Mouse (Mus musculus): ENCODE measurements at regions not wholly inside any gene's neighbourhood (a gene's known extent, or its start where the extent isn't known, plus 50 kb on each side); places are given as distances from the start of the nearest gene placed in this dataset.

DNA sequence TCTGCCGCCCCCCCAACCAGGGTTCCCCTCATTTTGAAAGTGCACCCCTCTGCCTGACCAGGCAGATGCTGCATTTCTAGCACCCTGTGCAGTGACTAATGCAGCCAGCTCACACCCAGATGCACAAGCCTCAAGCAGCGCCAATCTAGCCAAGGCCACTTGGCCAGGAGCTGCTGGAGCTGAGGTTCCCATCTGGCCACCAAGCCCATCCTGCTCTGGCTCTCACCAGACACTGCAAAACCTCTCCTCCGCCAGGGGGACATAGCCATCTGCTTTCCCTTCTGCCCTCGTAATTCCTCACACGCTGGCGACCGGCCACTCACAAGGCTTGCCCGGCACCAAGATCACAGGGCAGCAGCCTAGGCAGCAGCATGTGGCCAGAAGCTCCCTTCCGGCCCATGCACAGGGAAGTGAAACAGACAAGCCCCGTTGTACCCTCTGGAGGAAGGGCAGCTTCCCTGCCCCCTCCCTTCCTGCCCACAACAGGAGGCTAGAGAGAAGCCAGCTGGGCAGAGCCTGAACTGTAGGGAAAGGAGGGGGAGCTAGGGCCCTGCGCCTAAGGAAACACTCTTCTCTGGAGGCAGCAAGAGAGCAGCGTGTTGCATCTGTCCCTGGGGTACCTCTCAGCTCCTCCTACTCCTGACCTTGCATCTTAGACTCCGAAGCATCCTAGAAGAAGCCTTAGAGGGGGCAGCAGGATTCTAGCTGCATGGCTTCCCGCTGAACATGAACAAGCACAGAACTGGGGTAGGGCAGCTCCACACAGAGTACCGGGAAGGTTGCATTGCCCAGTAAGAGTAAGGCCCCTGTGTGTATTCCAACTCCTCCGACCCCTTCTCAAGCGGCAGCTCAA, 124.1 kb downstream of the Rybp start:
- no peaks in the 10 kb centered on the region for H3K27me3 ChIP-seq (ENCODE audit: control insufficient read depth, insufficient read depth, insufficient read length)
- no peak overlapping the region for H3K4me3 ChIP-seq (ENCODE audit: insufficient read depth, poor library complexity, severe bottlenecking)
- H3K79me2 ChIP-seq (ENCODE audit: control insufficient read depth, insufficient read depth): no peaks in the 10 kb centered on the region
- TF ChIP-seq MYOD1 (IDR thresholded peaks at IDR 0.05; ENCODE audit: control insufficient read depth, insufficient read length, low read depth) (peak; percentile 30), CTCF (IDR thresholded peaks at IDR 0.05; ENCODE audit: control insufficient read depth, insufficient read depth, insufficient read length) (peak; percentile 67), CEBPB (IDR thresholded peaks at IDR 0.05; ENCODE audit: low read depth) (no peak)
- H3ac ChIP-seq (ENCODE audit: control insufficient read depth, insufficient read length, low read depth): peak overlapping the region; percentile 2
- H3K79me3 ChIP-seq (ENCODE audit: low read depth): no peaks in the 10 kb centered on the region
- H3K36me3 ChIP-seq (ENCODE audit: control insufficient read depth, insufficient read depth): no peaks in the 10 kb centered on the region

DNA sequence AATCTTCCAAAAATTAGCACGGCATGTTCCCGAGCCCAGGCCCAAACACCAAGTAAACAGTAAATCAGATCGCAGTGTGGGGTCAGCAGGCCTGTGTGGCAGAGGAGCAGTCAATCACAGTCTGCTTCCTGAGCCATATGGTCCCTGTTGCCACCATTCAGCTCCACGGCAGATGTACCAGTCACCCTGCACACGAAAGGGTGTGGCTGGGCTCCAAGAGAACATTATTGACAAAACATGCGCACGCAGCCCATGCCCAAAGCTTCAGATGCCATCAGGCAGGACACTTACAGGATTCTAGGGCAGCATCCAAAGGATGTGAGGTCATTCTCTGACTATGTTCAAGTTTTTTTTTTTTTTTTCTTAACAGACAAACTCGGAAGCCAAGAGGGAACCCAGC, 126.6 kb downstream of the Rybp start:
- H3K27me3 ChIP-seq (ENCODE audit: control insufficient read depth, insufficient read depth, insufficient read length): no peaks in the 10 kb centered on the region
- no peak overlapping the region for H3ac ChIP-seq (ENCODE audit: control insufficient read depth, insufficient read length, low read depth)
- TF ChIP-seq MAX (IDR thresholded peaks at IDR 0.05): no peak
- no peak for TF ChIP-seq FOSL1 (IDR thresholded peaks at IDR 0.05; ENCODE audit: insufficient read depth, low read length, poor library complexity, severe bottlenecking)
- no peaks in the 10 kb centered on the region for H3K79me3 ChIP-seq (ENCODE audit: low read depth)
- H3K79me2 ChIP-seq (ENCODE audit: control insufficient read depth, insufficient read depth): no peaks in the 10 kb centered on the region
- no peak overlapping the region for H3K4me3 ChIP-seq (ENCODE audit: insufficient read depth, poor library complexity, severe bottlenecking)
- H3K36me3 ChIP-seq (ENCODE audit: control insufficient read depth, insufficient read depth): no peaks in the 10 kb centered on the region

DNA sequence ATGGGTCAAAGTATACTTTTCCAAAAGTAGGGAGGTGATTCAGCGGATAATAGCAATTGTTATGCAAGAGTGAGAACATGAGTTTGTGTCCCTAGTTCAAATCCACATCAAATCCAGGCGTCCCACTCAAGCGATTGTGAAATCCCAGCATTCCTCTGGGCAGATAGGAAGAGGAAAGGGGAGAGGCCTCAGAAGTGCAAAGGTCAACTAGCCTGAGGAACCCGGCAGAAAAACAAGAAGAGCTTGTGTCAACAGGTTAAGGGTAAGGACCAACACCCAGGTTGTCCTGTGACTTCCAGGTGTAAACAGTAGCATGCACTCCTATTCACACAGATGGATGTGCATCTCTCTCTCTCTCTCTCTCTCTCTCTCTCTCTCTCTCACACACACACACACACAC, 127.5 kb downstream of the Rybp start:
- no peaks in the 10 kb centered on the region for H3K79me3 ChIP-seq (ENCODE audit: low read depth)
- H3ac ChIP-seq (ENCODE audit: control insufficient read depth, insufficient read length, low read depth): no peak overlapping the region
- TF ChIP-seq USF1 (IDR thresholded peaks at IDR 0.05; ENCODE audit: low read depth): no peak
- no peak for TF ChIP-seq MYOG (IDR thresholded peaks at IDR 0.05; ENCODE audit: control insufficient read depth, extremely low read depth, insufficient read length)
- no peak for TF ChIP-seq CTCF (IDR thresholded peaks at IDR 0.05; ENCODE audit: control insufficient read depth, insufficient read depth, insufficient read length)
- TF ChIP-seq CEBPB (IDR thresholded peaks at IDR 0.05; ENCODE audit: low read depth): no peak
- no peak for TF ChIP-seq MYOD1 (IDR thresholded peaks at IDR 0.05; ENCODE audit: control insufficient read depth, insufficient read length, low read depth)
- TF ChIP-seq FOSL1 (IDR thresholded peaks at IDR 0.05; ENCODE audit: insufficient read depth, low read length, poor library complexity, severe bottlenecking): no peak
- TF ChIP-seq MAX (IDR thresholded peaks at IDR 0.05): no peak

DNA sequence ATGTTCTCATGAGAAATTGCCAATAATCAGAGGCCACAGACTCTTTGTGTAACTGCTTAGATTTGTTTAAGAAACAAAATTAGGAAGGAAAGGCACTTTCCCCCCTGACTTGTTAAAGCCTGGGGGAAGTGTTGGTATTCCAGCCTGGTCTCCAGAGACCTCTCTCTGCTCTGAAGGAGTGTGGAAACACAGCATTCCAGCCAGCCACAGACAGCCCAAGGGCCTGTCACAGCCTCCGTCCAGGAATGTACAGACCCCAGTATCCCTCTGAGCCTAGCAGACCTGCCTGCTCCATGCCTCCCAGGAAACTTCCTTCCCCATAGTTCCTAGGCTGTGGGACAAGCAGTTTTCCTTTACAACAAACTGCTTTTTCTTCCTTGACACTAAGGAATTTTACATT, 128.0 kb downstream of the Rybp start:
- Histone ChIP-seq H3K4me3 (ENCODE audit: insufficient read depth, poor library complexity, severe bottlenecking) (no peak overlapping the region), H3K27me3 (ENCODE audit: control insufficient read depth, insufficient read depth, insufficient read length) (no peaks in the 10 kb centered on the region), H3K79me3 (ENCODE audit: low read depth) (no peaks in the 10 kb centered on the region)

More for the DNA sequence above, 127.5 kb downstream of the Rybp start:
- H3K36me3 ChIP-seq (ENCODE audit: control insufficient read depth, insufficient read depth): no peaks in the 10 kb centered on the region
- no peaks in the 10 kb centered on the region for H3K79me2 ChIP-seq (ENCODE audit: control insufficient read depth, insufficient read depth)
- H3K4me3 ChIP-seq (ENCODE audit: insufficient read depth, poor library complexity, severe bottlenecking): no peak overlapping the region
- H3K27me3 ChIP-seq (ENCODE audit: control insufficient read depth, insufficient read depth, insufficient read length): no peaks in the 10 kb centered on the region

DNA sequence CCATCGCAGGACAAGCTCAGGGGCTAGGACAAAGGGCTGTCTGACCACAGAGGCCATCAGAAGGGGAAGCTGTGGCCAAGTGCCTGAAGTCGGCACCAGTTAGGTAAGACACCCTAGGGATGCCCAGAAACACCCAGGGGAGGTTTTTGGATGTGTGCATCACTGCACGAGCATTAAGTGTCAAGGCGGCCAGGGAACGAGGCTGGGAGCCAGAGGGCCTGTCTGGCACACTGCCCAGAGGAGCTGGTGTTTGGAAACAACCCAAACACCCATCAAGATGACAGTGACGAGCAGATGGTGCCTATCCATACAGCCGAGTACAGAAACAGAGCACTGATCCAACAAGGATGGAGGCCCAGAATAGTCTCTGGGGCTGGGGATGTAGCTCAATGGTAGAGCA, 130.0 kb downstream of the Rybp start:
- no peak overlapping the region for H3ac ChIP-seq (ENCODE audit: control insufficient read depth, insufficient read length, low read depth)
- TF ChIP-seq CTCF (IDR thresholded peaks at IDR 0.05; ENCODE audit: control insufficient read depth, insufficient read depth, insufficient read length) (no peak), FOSL1 (IDR thresholded peaks at IDR 0.05; ENCODE audit: insufficient read depth, low read length, poor library complexity, severe bottlenecking) (no peak), USF1 (IDR thresholded peaks at IDR 0.05; ENCODE audit: low read depth) (no peak), MYOD1 (IDR thresholded peaks at IDR 0.05; ENCODE audit: control insufficient read depth, insufficient read length, low read depth) (peak; percentile 93), MYOG (IDR thresholded peaks at IDR 0.05; ENCODE audit: control insufficient read depth, extremely low read depth, insufficient read length) (no peak), CEBPB (IDR thresholded peaks at IDR 0.05; ENCODE audit: low read depth) (no peak), MAX (IDR thresholded peaks at IDR 0.05) (no peak)
- no peaks in the 10 kb centered on the region for H3K79me2 ChIP-seq (ENCODE audit: control insufficient read depth, insufficient read depth)
- no peaks in the 10 kb centered on the region for H3K79me3 ChIP-seq (ENCODE audit: low read depth)
- no peaks in the 10 kb centered on the region for H3K27me3 ChIP-seq (ENCODE audit: control insufficient read depth, insufficient read depth, insufficient read length)
- H3K4me3 ChIP-seq (ENCODE audit: insufficient read depth, poor library complexity, severe bottlenecking): no peak overlapping the region
- no peaks in the 10 kb centered on the region for H3K36me3 ChIP-seq (ENCODE audit: control insufficient read depth, insufficient read depth)

More for the DNA sequence above, 128.0 kb downstream of the Rybp start:
- H3K36me3 ChIP-seq (ENCODE audit: control insufficient read depth, insufficient read depth): no peaks in the 10 kb centered on the region
- TF ChIP-seq MYOG (IDR thresholded peaks at IDR 0.05; ENCODE audit: control insufficient read depth, extremely low read depth, insufficient read length) (no peak), FOSL1 (IDR thresholded peaks at IDR 0.05; ENCODE audit: insufficient read depth, low read length, poor library complexity, severe bottlenecking) (no peak), CTCF (IDR thresholded peaks at IDR 0.05; ENCODE audit: control insufficient read depth, insufficient read depth, insufficient read length) (no peak), CEBPB (IDR thresholded peaks at IDR 0.05; ENCODE audit: low read depth) (no peak), MYOD1 (IDR thresholded peaks at IDR 0.05; ENCODE audit: control insufficient read depth, insufficient read length, low read depth) (no peak), MAX (IDR thresholded peaks at IDR 0.05) (no peak), USF1 (IDR thresholded peaks at IDR 0.05; ENCODE audit: low read depth) (no peak)
- H3K79me2 ChIP-seq (ENCODE audit: control insufficient read depth, insufficient read depth): no peaks in the 10 kb centered on the region
- no peak overlapping the region for H3ac ChIP-seq (ENCODE audit: control insufficient read depth, insufficient read length, low read depth)

DNA sequence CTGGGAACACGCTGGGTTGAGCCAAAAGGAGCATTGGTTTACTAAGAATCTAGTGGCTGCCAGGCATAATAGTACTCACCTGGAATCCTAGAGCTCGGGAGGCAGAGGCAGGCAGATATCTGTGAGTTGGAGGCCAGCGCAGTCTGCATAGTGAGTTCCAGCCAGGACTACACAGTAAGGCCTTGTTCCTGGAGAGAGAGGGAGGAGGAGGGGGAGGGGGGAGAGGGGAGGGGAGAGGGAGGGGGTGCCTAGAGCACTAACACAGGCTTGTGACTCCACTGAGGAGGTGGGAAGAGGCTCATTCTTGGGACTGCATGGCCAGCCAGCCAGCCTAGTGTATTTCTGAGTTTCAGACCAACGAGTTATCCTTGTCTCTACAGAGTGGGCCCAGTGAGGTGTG, 131.1 kb downstream of the Rybp start:
- Histone ChIP-seq H3K4me3 (ENCODE audit: insufficient read depth, poor library complexity, severe bottlenecking) (no peak overlapping the region), H3K79me2 (ENCODE audit: control insufficient read depth, insufficient read depth) (no peaks in the 10 kb centered on the region), H3K27me3 (ENCODE audit: control insufficient read depth, insufficient read depth, insufficient read length) (no peaks in the 10 kb centered on the region), H3ac (ENCODE audit: control insufficient read depth, insufficient read length, low read depth) (no peak overlapping the region), H3K79me3 (ENCODE audit: low read depth) (no peaks in the 10 kb centered on the region), H3K36me3 (ENCODE audit: control insufficient read depth, insufficient read depth) (no peaks in the 10 kb centered on the region)
- TF ChIP-seq MAX (IDR thresholded peaks at IDR 0.05) (no peak), USF1 (IDR thresholded peaks at IDR 0.05; ENCODE audit: low read depth) (no peak), CTCF (IDR thresholded peaks at IDR 0.05; ENCODE audit: control insufficient read depth, insufficient read depth, insufficient read length) (no peak), MYOD1 (IDR thresholded peaks at IDR 0.05; ENCODE audit: control insufficient read depth, insufficient read length, low read depth) (no peak)

Data from C2C12 (cell line).